Mouse (Mus musculus): ENCODE results near the gene Cracr2b.

- no peak for TF ChIP-seq CTCF (IDR thresholded peaks at IDR 0.05; ENCODE audit: low read depth)
- TF ChIP-seq EP300 (IDR thresholded peaks at IDR 0.05; ENCODE audit: low read depth), result no peak
These were observed 5.8 kb downstream of the Cracr2b start for GRCm38 (mm10) chr7:141466607-141467148.
